Mouse (Mus musculus) liver, embryonic 14.5 days (tissue): ENCODE measurements around the gene Rps23. TPM values are rescaled to one million over a fixed set of nuclear protein-coding genes. Genes with fewer than 3 reads are reported as not detected.

ENCODE experiments used
- ATAC-seq: fragments of 200-750 bp; cut with Nextera tagmentation; 2 replicates; pipeline ENCODE4 v1.8.0; 2017; ENCODE audit warnings: moderate number of reproducible peaks, mild to moderate bottlenecking, moderate library complexity; ENCODE audit not compliant: insufficient read depth
- DNase-seq, 3 experiments: peaks; one replicate each; pipeline ENCODE4 v3.0.0-alpha.2; 2012 to 2013; ENCODE audit warnings: low read depth in 3 of 3, low spot score in 3 of 3
- H3K27ac ChIP-seq: fragments of 300-500 bp; sonication (generic); 2 replicates; pipeline ENCODE4 v1.5.1; 2014; ENCODE audit warnings: moderate library complexity, mild to moderate bottlenecking, control low read depth, inconsistent platforms
- H3K27me3 ChIP-seq: fragments of 300-500 bp; sonication (generic); 2 replicates; pipeline ENCODE4 v1.6.1; 2014; ENCODE audit warnings: mild to moderate bottlenecking, low read length, moderate library complexity; ENCODE audit not compliant: control insufficient read depth, insufficient read depth
- H3K36me3 ChIP-seq: fragments of 300-500 bp; sonication (generic); replicated peaks from 2 replicates; pipeline ENCODE4 v1.6.1; 2014; ENCODE audit warnings: low read depth; ENCODE audit not compliant: control insufficient read depth, insufficient read depth
- H3K4me1 ChIP-seq, 2 experiments: fragments of 200-500 bp in 1 of 2; fragments of 300-500 bp in 1 of 2; sonication (generic) in 1 of 2; replicated peaks; 2 replicates each; pipeline ENCODE4 v1.6.1; 2012 to 2014; ENCODE audit warnings: antibody characterized with exemption in 1 of 2, inconsistent platforms in 1 of 2, low read length in 1 of 2; ENCODE audit not compliant: control insufficient read depth in 2 of 2, insufficient read depth in 2 of 2
- H3K4me2 ChIP-seq: fragments of 300-500 bp; sonication (generic); 2 replicates; pipeline ENCODE4 v1.6.1; 2014; ENCODE audit warnings: low read depth, mild to moderate bottlenecking, control low read depth, moderate library complexity
- H3K4me3 ChIP-seq, 2 experiments: fragments of 200-500 bp in 1 of 2; fragments of 300-500 bp in 1 of 2; sonication (generic) in 1 of 2; 2 replicates each; pipeline ENCODE4 v1.5.1; 2012 to 2014; ENCODE audit warnings: low read depth in 2 of 2, low read length in 2 of 2, mild to moderate bottlenecking in 2 of 2, control low read depth in 1 of 2, inconsistent platforms in 1 of 2, moderate library complexity in 1 of 2; ENCODE audit not compliant: insufficient read depth in 1 of 2
- H3K9ac ChIP-seq: fragments of 300-500 bp; sonication (generic); replicated peaks from 2 replicates; pipeline ENCODE4 v1.6.1; 2014; ENCODE audit warnings: mild to moderate bottlenecking, control low read depth, moderate library complexity
- H3K9me3 ChIP-seq: fragments of 300-500 bp; sonication (generic); 2 replicates; pipeline ENCODE4 v1.6.1; 2016; ENCODE audit warnings: low read length, mixed read lengths; ENCODE audit not compliant: control insufficient read depth
- CTCF ChIP-seq: IDR thresholded peaks from 2 replicates; pipeline ENCODE4 v1.5.1; 2016; ENCODE audit warnings: antibody characterized with exemption, low read depth, control low read depth
- EP300 ChIP-seq: IDR thresholded peaks from 2 replicates; pipeline ENCODE4 v1.6.1; 2016; ENCODE audit warnings: antibody characterized with exemption, low read depth
- WGBS: fragments of 180-500 bp; shearing (Covaris S2); extraction: QIAGEN DNeasy Blood & Tissue Kit; methylation state at CpG from one replicate; pipeline ENCODE4 v1.1.7; 2014; ENCODE audit not compliant: insufficient replicate concordance; 5-methylcytosine and 5-hydroxymethylcytosine counted together
- polyA plus RNA-seq, 2 experiments: library from polyadenylated mRNA; depleted of rRNA in 1 of 2; stranded (reverse) in 1 of 2; unstranded in 1 of 2; fragments of >200 nt; fragmentation: Nextera tagmentation in 1 of 2; extraction: Ambion mirVana in 1 of 2; gene quantifications; 2 replicates each; pipeline versions ENCODE4 v1.2.1 to v1.2.3; 2012 to 2014

Rps23 gene
- polyA plus RNA-seq, 2 experiments, result 215 to 1,036 TPM

DNA sequence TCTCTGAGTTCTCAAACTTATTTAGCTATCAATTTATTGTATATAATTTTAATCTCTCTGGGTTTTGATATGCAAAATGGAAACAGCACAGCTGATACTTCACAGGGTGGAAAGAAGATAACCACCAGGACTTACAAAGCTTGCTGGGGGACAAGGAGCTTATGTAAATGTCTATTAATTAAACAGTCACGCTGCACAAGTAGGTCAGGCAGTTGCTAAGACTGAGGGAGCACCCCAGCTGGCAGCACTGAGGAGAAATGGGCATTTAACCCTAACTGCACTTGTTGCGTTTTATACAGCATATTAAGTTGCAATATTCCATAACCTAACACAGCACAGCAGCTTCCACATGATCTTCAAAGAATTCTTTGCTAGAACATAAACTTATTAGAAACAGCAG lies 36.1 kb downstream of the Rps23 start:
- Histone ChIP-seq H3K36me3 (no peaks in the 10 kb centered on the region), H3K27ac (no peak overlapping the region), H3K4me1 (no peaks in the 10 kb centered on the region; a peak in 1 of 4 replicates), H3K27me3 (no peaks in the 10 kb centered on the region), H3K4me3 (no peak overlapping the region), H3K9me3 (no peaks in the 10 kb centered on the region), H3K4me2 (no peak overlapping the region), H3K9ac (no peak overlapping the region)
- DNase-seq (no peak), ATAC-seq (no peak)
- WGBS, result 44% methylated on average over 2 of the region's 2 CpGs
- TF ChIP-seq CTCF, result no peak
- no peak for TF ChIP-seq EP300

- no peak for TF ChIP-seq EP300
- Histone ChIP-seq H3K4me1 (no peaks in the 10 kb centered on the region; a peak in 1 of 4 replicates), H3K27me3 (no peaks in the 10 kb centered on the region), H3K9me3 (no peaks in the 10 kb centered on the region), H3K4me2 (no peak overlapping the region), H3K36me3 (no peaks in the 10 kb centered on the region), H3K4me3 (no peak overlapping the region), H3K27ac (no peak overlapping the region), H3K9ac (no peak overlapping the region)
- ATAC-seq, result no peak
- DNase-seq, result no peak
- WGBS, result 78% methylated on average over 8 of the region's 8 CpGs
These were observed 37.8 kb downstream of the Rps23 start for GRCm38 (mm10) chr13:90960591-90960990.

DNA sequence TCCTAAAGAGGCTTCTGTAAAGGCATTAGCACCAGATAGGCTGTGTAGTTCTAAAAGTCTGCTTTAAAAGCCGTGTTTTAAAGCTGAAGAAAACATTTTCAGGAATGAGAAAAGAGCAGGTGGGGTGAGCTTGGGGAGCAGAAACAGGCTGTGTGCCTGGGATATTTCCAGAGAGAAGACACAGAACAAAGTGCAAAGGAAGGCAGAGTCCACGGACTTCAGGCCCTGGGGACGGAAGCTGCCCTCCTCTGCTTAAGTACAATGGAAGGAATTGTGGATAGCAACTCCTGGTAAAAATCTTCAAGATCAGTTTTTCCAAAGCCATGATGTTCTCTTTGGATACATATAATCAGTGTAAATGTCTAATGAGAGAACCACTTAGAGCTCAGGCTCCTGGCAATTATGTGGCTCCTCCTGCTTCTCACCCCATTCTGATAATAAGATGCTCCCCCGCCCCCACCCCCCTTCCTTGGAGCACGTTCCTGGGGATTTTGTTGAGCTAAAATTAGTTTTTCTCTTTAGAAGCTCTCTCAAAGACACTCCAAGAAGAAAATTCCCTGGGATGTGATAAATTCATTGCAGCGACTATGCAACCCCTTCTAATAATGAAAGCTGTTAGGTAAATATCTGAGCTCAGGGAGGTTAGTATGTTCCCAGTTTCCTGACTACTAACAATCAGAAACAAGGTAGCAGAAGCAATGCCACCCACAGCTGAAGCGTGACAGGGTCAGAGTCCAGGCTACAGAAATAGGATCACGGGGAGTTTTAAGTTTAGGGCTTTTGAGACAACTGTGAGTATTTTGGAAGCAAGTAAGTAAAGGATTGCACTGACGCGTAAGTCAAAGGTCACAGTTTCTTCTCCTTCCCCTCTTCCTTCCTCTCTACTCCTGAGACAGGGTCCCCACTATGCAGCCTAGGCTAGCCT lies 40.3 kb downstream of the Rps23 start:
- 60% methylated on average over 10 of the region's 10 CpGs for WGBS
- H3K9me3 ChIP-seq, result no peaks in the 10 kb centered on the region
- no peaks in the 10 kb centered on the region for H3K27me3 ChIP-seq
- H3K4me1 ChIP-seq, result no peaks in the 10 kb centered on the region; a peak in 1 of 4 replicates
- no peak overlapping the region for H3K9ac ChIP-seq
- TF ChIP-seq EP300, result no peak
- no peak for TF ChIP-seq CTCF
- no peak overlapping the region for H3K4me2 ChIP-seq
- DNase-seq, result no peak
- ATAC-seq, result no peak
- H3K36me3 ChIP-seq, result no peaks in the 10 kb centered on the region
- no peak overlapping the region for H3K27ac ChIP-seq
- H3K4me3 ChIP-seq, result no peak overlapping the region

- ATAC-seq (no peak), DNase-seq (no peak)
- H3K4me1 ChIP-seq, result no peaks in the 10 kb centered on the region; a peak in 1 of 4 replicates
- H3K27me3 ChIP-seq, result no peaks in the 10 kb centered on the region
- 77% methylated on average over 4 of the region's 4 CpGs for WGBS
- no peak overlapping the region for H3K4me2 ChIP-seq
- H3K9me3 ChIP-seq, result no peaks in the 10 kb centered on the region
- H3K36me3 ChIP-seq, result no peaks in the 10 kb centered on the region
- no peak for TF ChIP-seq CTCF
- no peak for TF ChIP-seq EP300
- H3K9ac ChIP-seq, result no peak overlapping the region
- no peak overlapping the region for H3K4me3 ChIP-seq
- no peak overlapping the region for H3K27ac ChIP-seq
These were observed 41.8 kb downstream of the Rps23 start for GRCm38 (mm10) chr13:90964511-90964910.

DNA sequence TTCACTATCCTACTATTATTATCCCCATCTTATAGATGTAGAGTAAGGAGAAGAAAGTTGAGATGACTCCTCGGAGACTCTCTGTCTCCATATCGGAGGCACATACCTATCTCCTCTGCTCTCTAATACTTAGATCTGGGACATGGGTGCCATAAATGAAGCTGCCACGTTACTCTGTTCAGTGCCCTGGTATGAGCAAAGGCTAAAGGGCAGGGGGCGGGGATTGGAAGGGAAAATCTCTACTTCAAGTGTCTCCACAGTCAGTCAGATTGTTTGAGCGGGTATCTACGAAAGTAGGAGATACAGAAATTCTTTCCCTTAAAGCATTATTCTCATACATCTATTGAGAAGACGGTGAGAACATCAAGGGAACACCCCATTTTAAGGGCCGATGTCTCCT lies 43.2 kb downstream of the Rps23 start:
- TF ChIP-seq CTCF (no peak), EP300 (no peak)
- Histone ChIP-seq H3K9me3 (no peaks in the 10 kb centered on the region), H3K4me1 (peaks cover 0 to 5% of the 10 kb centered on the region in 2 experiments; a peak in 2 of 4 replicates), H3K9ac (no peak overlapping the region), H3K4me2 (no peak overlapping the region), H3K36me3 (no peaks in the 10 kb centered on the region), H3K4me3 (no peak overlapping the region), H3K27me3 (no peaks in the 10 kb centered on the region), H3K27ac (no peak overlapping the region)
- no peak for DNase-seq
- WGBS, result 64% methylated on average over 8 of the region's 8 CpGs
- no peak for ATAC-seq
